11 mouse cellular contexts compared by ENCODE assay signal in the genomic region with DNA sequence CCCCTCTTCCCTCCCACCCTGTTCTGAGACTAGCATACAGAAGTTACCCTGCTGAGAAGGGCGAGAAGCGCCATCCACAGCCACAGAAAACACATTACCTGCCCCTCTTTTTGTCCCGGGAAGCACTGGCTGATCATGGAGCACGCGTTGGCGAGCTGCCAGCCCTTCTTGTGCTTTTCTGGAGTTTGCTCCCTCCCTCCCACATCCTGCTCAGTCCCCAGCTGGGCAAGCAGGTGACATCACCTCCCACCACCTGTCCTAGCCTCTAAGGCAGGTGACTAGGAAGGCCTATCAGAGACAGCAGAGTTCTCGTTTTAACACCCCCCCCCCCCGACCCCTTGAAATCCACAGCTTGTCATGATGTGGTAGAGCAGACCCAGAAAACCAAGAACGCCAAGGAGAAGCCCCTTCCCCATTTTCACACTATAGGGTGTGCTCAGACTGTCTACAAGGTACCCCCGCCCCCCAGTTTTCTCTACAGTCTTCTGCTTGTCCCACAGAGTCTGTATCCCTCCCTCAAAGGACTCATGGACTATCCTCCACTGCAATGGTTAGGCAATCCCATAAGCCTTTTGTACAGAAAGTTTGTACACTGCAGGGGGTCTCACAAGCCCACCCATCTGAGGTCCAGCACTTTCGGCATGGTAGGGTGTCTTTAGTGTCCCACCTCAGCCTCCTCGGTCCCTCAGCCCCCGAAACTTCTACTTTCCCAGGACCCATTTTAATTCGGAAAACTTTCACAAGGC. TPM values are rescaled to one million over a fixed set of nuclear protein-coding genes. Genes with fewer than 3 reads are reported as not detected.
DNase-seq lines count a peak whose midpoint lies in the region; TF ChIP-seq lines count a peak whose summit lies in the region.
"Had no signal": no experiment of that assay in that cellular context is flagged by ENCODE, and none has a peak within 500 bp of the region (broad histone marks: within the 10 kb centered on the region; RNA-seq: fewer than 3 reads in every experiment).

No protein-coding gene starts in this region.

- WGBS in cerebellum, adult 2 months = 32% methylated on average over 14 of the region's 14 CpGs
- 64% methylated on average over 11 of the region's 14 CpGs for WGBS in heart, adult 2 months

- no peaks in the 10 kb centered on the region for H3K79me2 ChIP-seq in heart, adult 2 months (replicated peaks; ENCODE audit: control insufficient read depth, insufficient read depth, low read length)

- peak; percentile 63 for DNase-seq in left cerebral cortex, postnatal 4 days
- DNase-seq in left cerebral cortex, adult 2 months (ENCODE audit: extremely low spot score in 1 of 2, low spot score in 2 of 2) = no peak
- DNase-seq in cerebellum, adult 2 months = peak; percentile 86 to 91
- peak; percentile 81 for DNase-seq in kidney, adult 9 months
- peak; percentile 51 for DNase-seq in lung, postnatal 14 days
- no peak for DNase-seq in embryo, embryonic 9.5 days (ENCODE audit: extremely low spot score)
- no peak for DNase-seq in neural tube, embryonic 10.5 days (ENCODE audit: extremely low spot score, low spot score)
- no peak for DNase-seq in heart, adult 2 months

- TF ChIP-seq CTCF in left cerebral cortex, adult 2 months (IDR thresholded peaks at IDR 0.05) = no peak
- TF ChIP-seq CTCF in cerebellum, adult 2 months (IDR thresholded peaks at IDR 0.05; ENCODE audit: borderline replicate concordance, insufficient read depth, low read depth, low read length) = no peak
- TF ChIP-seq CTCF in heart, adult 2 months (IDR thresholded peaks at IDR 0.05) = no peak

- no peaks in the 10 kb centered on the region for H3K36me3 ChIP-seq in heart, adult 2 months (ENCODE audit: control insufficient read depth, insufficient read depth, low read length)
- H3K36me3 ChIP-seq: heart, embryonic 13.5 days had no signal

- no peaks in the 10 kb centered on the region for H3K27me3 ChIP-seq in cerebellum, adult 2 months (ENCODE audit: control insufficient read depth, insufficient read depth, low read length)
- no peaks in the 10 kb centered on the region for H3K27me3 ChIP-seq in heart, adult 2 months (ENCODE audit: control insufficient read depth, insufficient read depth, low read length)

- H3K4me3 ChIP-seq in left cerebral cortex, adult 2 months = no peak overlapping the region
- peak overlapping the region; percentile 88 for H3K4me3 ChIP-seq in cerebellum, adult 2 months (replicated peaks; ENCODE audit: insufficient read depth, low read depth, low read length)
- no peak overlapping the region for H3K4me3 ChIP-seq in heart, adult 2 months
- H3K4me3 ChIP-seq: heart, embryonic 13.5 days had no signal

- H3K9ac ChIP-seq in heart, adult 2 months (ENCODE audit: low read depth, low read length) = no peak overlapping the region
- H3K9ac ChIP-seq: heart, embryonic 13.5 days had no signal

- intact Hi-C loops in left cerebral cortex, postnatal 4 days (cut with DNase I) = no loop called here
- intact Hi-C loops in left cerebral cortex, adult 2 months (cut with DNase I) = loop anchor here (5.0 kb wide), 1 partner anchor 33 kb away; no protein-coding TSS in a partner anchor
- intact Hi-C loops in heart, adult 2 months (cut with DNase I) = no loop called here

- H3K4me1 ChIP-seq in cerebellum, adult 2 months (ENCODE audit: control insufficient read depth, insufficient read depth, low read length) = peaks cover 9% of the 10 kb centered on the region
- no peaks in the 10 kb centered on the region for H3K4me1 ChIP-seq in heart, adult 2 months (ENCODE audit: control insufficient read depth, insufficient read depth, low read length)

- TF ChIP-seq POLR2A in cerebellum, adult 2 months (IDR thresholded peaks at IDR 0.05; ENCODE audit: borderline replicate concordance, insufficient read depth, low read length) = no peak
- TF ChIP-seq POLR2A in heart, adult 2 months (IDR thresholded peaks at IDR 0.05; ENCODE audit: insufficient read depth, low read depth, low read length) = no peak

- no peak overlapping the region for H3K27ac ChIP-seq in left cerebral cortex, adult 2 months
- peak overlapping the region; percentile 96 for H3K27ac ChIP-seq in cerebellum, adult 2 months (ENCODE audit: insufficient read depth, low read length)
- no peak overlapping the region for H3K27ac ChIP-seq in heart, adult 2 months
- H3K27ac ChIP-seq: heart, embryonic 13.5 days had no signal

- TF ChIP-seq EP300 in heart, adult 2 months (IDR thresholded peaks at IDR 0.05; ENCODE audit: insufficient read depth, low read depth, low read length) = no peak

RNA-seq across cellular contexts. Expression of gene Ccdc120, which starts 11.2 kb away (rescaled TPM):
- 10 to 100 TPM; 56.2 to 65.4 TPM for total RNA-seq in left cerebral cortex, postnatal 4 days (2021)
- 10 to 100 TPM; 26.3 TPM for total RNA-seq in left cerebral cortex, adult 2 months (2021)
- polyA plus RNA-seq in cerebellum, adult 2 months (2012; rRNA removed) = 68.3 and 82.6 TPM in 2 replicates
- 1 to 10 TPM in 1 of 2 experiments, under 1 TPM in 1; 0.32 to 1.1 TPM for total RNA-seq in heart, adult 2 months (2021)
- polyA plus RNA-seq in heart, adult 2 months (2012; rRNA removed) = 1.1 and 2.8 TPM in 2 replicates
- total RNA-seq: neutrophil, adult 5-6 weeks had no signal

RNA-seq across cellular contexts. Expression of gene Praf2, which starts 11.3 kb away (rescaled TPM):
- 10 to 100 TPM; 70.0 to 84.0 TPM for total RNA-seq in left cerebral cortex, postnatal 4 days (2021)
- total RNA-seq in left cerebral cortex, adult 2 months (2021) = 10 to 100 TPM; 88.9 to 92.7 TPM
- 166 and 179 TPM in 2 replicates for polyA plus RNA-seq in cerebellum, adult 2 months (2012; rRNA removed)
- 1 to 10 TPM; 6.1 to 6.7 TPM for total RNA-seq in heart, adult 2 months (2021)
- 15.8 and 19.5 TPM in 2 replicates for polyA plus RNA-seq in heart, adult 2 months (2012; rRNA removed)

RNA-seq across cellular contexts. Expression of gene Gm45208, which starts 17.5 kb away (rescaled TPM):
- under 1 TPM in 1 of 2 experiments, not detected in 1; 0.60 TPM for total RNA-seq in left cerebral cortex, postnatal 4 days (2021)
- not detected for total RNA-seq in left cerebral cortex, adult 2 months (2021)
- polyA plus RNA-seq in cerebellum, adult 2 months (2012; rRNA removed) = 0.54 TPM in 1 of 2 replicates, not detected in the other
- under 1 TPM in 1 of 2 experiments, not detected in 1; 0.94 TPM for total RNA-seq in heart, adult 2 months (2021)
- 0.21 TPM in 1 of 2 replicates, not detected in the other for polyA plus RNA-seq in heart, adult 2 months (2012; rRNA removed)
- polyA plus RNA-seq: limb, embryonic 11.5 days had no signal

RNA-seq across cellular contexts. Expression of gene Tfe3, which starts 22.9 kb away (rescaled TPM):
- 10 to 100 TPM; 24.0 to 29.0 TPM for total RNA-seq in left cerebral cortex, postnatal 4 days (2021)
- total RNA-seq in left cerebral cortex, adult 2 months (2021) = 10 to 100 TPM; 30.9 to 35.1 TPM
- polyA plus RNA-seq in cerebellum, adult 2 months (2012; rRNA removed) = 24.4 and 24.5 TPM in 2 replicates
- total RNA-seq in heart, adult 2 months (2021) = 10 to 100 TPM; 13.0 to 15.4 TPM
- 11.1 and 13.5 TPM in 2 replicates for polyA plus RNA-seq in heart, adult 2 months (2012; rRNA removed)

RNA-seq across cellular contexts. Expression of gene Wdr45, which starts 25.4 kb away (rescaled TPM):
- total RNA-seq in left cerebral cortex, postnatal 4 days (2021) = 10 to 100 TPM; 32.0 to 34.9 TPM
- 10 to 100 TPM; 61.0 to 68.9 TPM for total RNA-seq in left cerebral cortex, adult 2 months (2021)
- polyA plus RNA-seq in cerebellum, adult 2 months (2012; rRNA removed) = 81.8 and 82.7 TPM in 2 replicates
- total RNA-seq in heart, adult 2 months (2021) = 10 to 100 TPM; 41.3 to 42.5 TPM
- polyA plus RNA-seq in heart, adult 2 months (2012; rRNA removed) = 48.3 and 57.9 TPM in 2 replicates

Comparison
In these comparisons a context has a peak if more than half of its experiments do, and no peak if none do; other contexts are left out.
1. DNase-seq: peak in left cerebral cortex, postnatal 4 days (single experiment), cerebellum, adult 2 months (2 of 2), kidney, adult 9 months (single experiment) and lung, postnatal 14 days (single experiment); none in left cerebral cortex, adult 2 months (0 of 2), embryo, embryonic 9.5 days (single experiment), neural tube, embryonic 10.5 days (single experiment) and heart, adult 2 months (0 of 2).
2. RNA of gene Ccdc120, which starts 11.2 kb away (total RNA-seq): 56.2 to 65.4 TPM in left cerebral cortex, postnatal 4 days and 26.3 TPM in left cerebral cortex, adult 2 months; 0.32 to 1.1 TPM in heart, adult 2 months; every median in the first group is over 10 times any median in the second.
3. RNA of gene Praf2, which starts 11.3 kb away (total RNA-seq): 88.9 to 92.7 TPM in left cerebral cortex, adult 2 months and 70.0 to 84.0 TPM in left cerebral cortex, postnatal 4 days; 6.1 to 6.7 TPM in heart, adult 2 months; every median in the first group is over 4 times any median in the second.